Mouse (Mus musculus): ENCODE data around the gene Ntrk2. TPM values are rescaled to one million over a fixed set of nuclear protein-coding genes. Genes with fewer than 3 reads are reported as not detected.
A peak's percentile ranks its signal among the peaks of the same experiment; 100 is the strongest.

Ntrk2 gene
- total and polyA plus RNA-seq, 3 experiments = under 0.01 TPM; not detected in 2

GRCm38 (mm10) chr13:59181188-59181947 lies 375.0 kb downstream of the Ntrk2 start:
- peaks cover 5 to 19% of the 10 kb centered on the region in 2 experiments for H3K4me1 ChIP-seq (ENCODE audit: control insufficient read depth in 1 of 2, insufficient read depth in 2 of 2, low read length in 2 of 2)
- H3K27me3 ChIP-seq (ENCODE audit: control insufficient read depth in 1 of 2, insufficient read depth in 2 of 2, low read length in 2 of 2) = no peaks in the 10 kb centered on the region
- H3K9me3 ChIP-seq (replicated peaks; ENCODE audit: insufficient read depth, low read length) = no peaks in the 10 kb centered on the region
- H3K9ac ChIP-seq (ENCODE audit: control insufficient read depth, low read depth, low read length, poor library complexity, severe bottlenecking) = peak overlapping the region; percentile 50
- peak overlapping the region; percentile 42 for H3K27ac ChIP-seq (ENCODE audit: control insufficient read depth, low read depth, low read length)
- peak overlapping the region; percentile 27 to 49 for H3K4me3 ChIP-seq (ENCODE audit: control insufficient read depth in 1 of 2, insufficient read depth in 1 of 2, low read depth in 2 of 2, low read length in 2 of 2)
- H3K79me2 ChIP-seq (ENCODE audit: control insufficient read depth, insufficient read depth, low read length, poor library complexity) = no peaks in the 10 kb centered on the region
- no peak for DNase-seq (ENCODE audit: low read depth, low spot score)
- H3K36me3 ChIP-seq (ENCODE audit: control insufficient read depth in 1 of 2, insufficient read depth in 2 of 2, low read length in 2 of 2) = peaks cover 0 to 13% of the 10 kb centered on the region in 2 experiments; a peak in 2 of 4 replicates
- no peak for TF ChIP-seq SMC3 (IDR thresholded peaks at IDR 0.05; ENCODE audit: low read depth, low read length)
- TF ChIP-seq SIN3A (IDR thresholded peaks at IDR 0.05; ENCODE audit: low read length) = peak; percentile 42; the same call in 1 of the 2 replicates
- peak; percentile 54 for TF ChIP-seq ZNF384 (IDR thresholded peaks at IDR 0.05; ENCODE audit: low read depth, low read length)
- peak; percentile 62 for TF ChIP-seq GATA1 (IDR thresholded peaks at IDR 0.05; ENCODE audit: low read depth, low read length)
- 0 out of 2 replicates have a peak, but pooled peaks have one; percentile 28 for TF ChIP-seq ETS1 (IDR thresholded peaks at IDR 0.05; ENCODE audit: low read depth, low read length)
- TF ChIP-seq EP300 (IDR thresholded peaks at IDR 0.05; ENCODE audit: low read depth in 1 of 2, low read length in 2 of 2) = peak; percentile 15 to 41; a peak in 2 of 4 replicates
- TF ChIP-seq MXI1 (IDR thresholded peaks at IDR 0.05; ENCODE audit: low read depth, low read length) = 0 out of 2 replicates have a peak, but pooled peaks have one; percentile 12
- no peak for TF ChIP-seq JUND (IDR thresholded peaks at IDR 0.05; ENCODE audit: low read depth, low read length)
- peak; percentile 34; the same call in 1 of the 2 replicates for TF ChIP-seq TCF12 (IDR thresholded peaks at IDR 0.05; ENCODE audit: low read depth, low read length)
- 0 out of 2 replicates have a peak, but pooled peaks have one; percentile 65 for TF ChIP-seq CHD1 (IDR thresholded peaks at IDR 0.05; ENCODE audit: low read depth, low read length)
- TF ChIP-seq POLR2A (IDR thresholded peaks at IDR 0.05; ENCODE audit: control insufficient read depth in 1 of 2, insufficient read depth in 1 of 2, low read depth in 1 of 2, low read length in 2 of 2, poor library complexity in 1 of 2) = no peak

- H3K27ac ChIP-seq (ENCODE audit: control insufficient read depth, low read depth, low read length) = no peak overlapping the region
- H3K4me1 ChIP-seq (ENCODE audit: control insufficient read depth in 1 of 2, insufficient read depth in 2 of 2, low read length in 2 of 2) = peaks cover 2 to 13% of the 10 kb centered on the region in 2 experiments
- H3K4me3 ChIP-seq (ENCODE audit: control insufficient read depth in 1 of 2, insufficient read depth in 1 of 2, low read depth in 2 of 2, low read length in 2 of 2) = peak overlapping the region in 1 of 2 experiments; percentile 49; a peak in 1 of 4 replicates
- peaks cover 0 to 5% of the 10 kb centered on the region in 2 experiments; a peak in 2 of 4 replicates for H3K36me3 ChIP-seq (ENCODE audit: control insufficient read depth in 1 of 2, insufficient read depth in 2 of 2, low read length in 2 of 2)
- H3K27me3 ChIP-seq (ENCODE audit: control insufficient read depth in 1 of 2, insufficient read depth in 2 of 2, low read length in 2 of 2) = no peaks in the 10 kb centered on the region
- no peak for DNase-seq (ENCODE audit: low read depth, low spot score)
- no peaks in the 10 kb centered on the region for H3K9me3 ChIP-seq (replicated peaks; ENCODE audit: insufficient read depth, low read length)
- TF ChIP-seq ELF1 (IDR thresholded peaks at IDR 0.05; ENCODE audit: low read depth, low read length) (no peak), TCF12 (IDR thresholded peaks at IDR 0.05; ENCODE audit: low read depth, low read length) (no peak), POLR2AphosphoS2 (IDR thresholded peaks at IDR 0.05; ENCODE audit: low read length) (no peak), MAFK (IDR thresholded peaks at IDR 0.05; ENCODE audit: borderline replicate concordance, low read depth, low read length) (no peak), SMC3 (IDR thresholded peaks at IDR 0.05; ENCODE audit: low read depth, low read length) (0 out of 2 replicates have a peak, but pooled peaks have one; percentile 33), USF2 (IDR thresholded peaks at IDR 0.05; ENCODE audit: borderline replicate concordance in 1 of 2, insufficient read depth in 1 of 2, low read depth in 1 of 2, low read length in 2 of 2) (no peak), ETS1 (IDR thresholded peaks at IDR 0.05; ENCODE audit: low read depth, low read length) (no peak), RCOR1 (IDR thresholded peaks at IDR 0.05; ENCODE audit: low read depth, low read length) (no peak), ZC3H11A (IDR thresholded peaks at IDR 0.05; ENCODE audit: low read depth, low read length) (peak; percentile 31), USF1 (IDR thresholded peaks at IDR 0.05; ENCODE audit: low read depth, low read length) (no peak), RAD21 (IDR thresholded peaks at IDR 0.05; ENCODE audit: low read depth, low read length) (peak; percentile 24), GATA1 (IDR thresholded peaks at IDR 0.05; ENCODE audit: low read depth, low read length) (no peak), SIN3A (IDR thresholded peaks at IDR 0.05; ENCODE audit: low read length) (no peak), MYC (IDR thresholded peaks at IDR 0.05; ENCODE audit: low read depth, low read length) (no peak), KAT2A (conservative IDR thresholded peaks at IDR 0.05; ENCODE audit: low read depth, low read length) (no peak), CTCF (IDR thresholded peaks at IDR 0.05 in 2 of 3, conservative IDR thresholded peaks at IDR 0.05 in 1 of 3; ENCODE audit: control insufficient read depth in 1 of 3, insufficient read depth in 1 of 3, low read depth in 2 of 3, low read length in 3 of 3, poor library complexity in 1 of 3, severe bottlenecking in 1 of 3) (peak in 1 of 3 experiments; percentile 17; a peak in 2 of 6 replicates)
- H3K9ac ChIP-seq (ENCODE audit: control insufficient read depth, low read depth, low read length, poor library complexity, severe bottlenecking) = no peak overlapping the region
- H3K79me2 ChIP-seq (ENCODE audit: control insufficient read depth, insufficient read depth, low read length, poor library complexity) = no peaks in the 10 kb centered on the region
Measured at GRCm38 (mm10) chr13:59182630-59183029, 376.3 kb downstream of the Ntrk2 start.
